Mouse (Mus musculus): ENCODE measurements around the gene Nemf.

DNA sequence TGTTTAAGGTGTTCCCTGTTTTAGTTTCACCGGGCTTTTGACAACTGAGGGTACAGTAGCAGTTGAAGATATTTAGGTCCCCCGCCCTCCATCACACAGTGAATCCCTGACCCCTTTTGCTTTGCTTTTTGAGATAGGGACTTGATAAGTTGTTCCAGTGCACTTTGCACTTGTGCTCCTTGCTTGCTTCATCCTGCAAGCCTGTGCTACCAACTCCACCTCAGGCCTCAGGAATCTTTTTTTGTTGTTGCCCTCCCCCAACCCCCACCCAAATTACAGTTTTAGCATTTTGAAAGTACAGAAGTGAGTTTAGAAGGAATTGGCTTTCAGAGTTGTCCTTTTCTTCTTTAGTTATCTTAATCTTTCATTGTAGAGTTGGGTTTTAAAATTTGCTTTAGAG is 19.2 kb upstream of the Nemf start:
- no peak for TF ChIP-seq CTCF (IDR thresholded peaks at IDR 0.05; ENCODE audit: control insufficient read depth, insufficient read depth, insufficient replicate concordance, low read depth, low read length)
- no peak for TF ChIP-seq POLR2A (IDR thresholded peaks at IDR 0.05; ENCODE audit: control insufficient read depth, low read depth, low read length)
